Mouse (Mus musculus) erythroblast, embryonic 14.5 days (primary cell): ENCODE measurements around the gene Lkaaear1.

ENCODE experiments used
- GATA1 ChIP-seq: IDR thresholded peaks from 2 replicates; pipeline ENCODE4 v1.6.1; 2012; ENCODE audit warnings: low read length, inconsistent platforms, mixed read lengths
- TAL1 ChIP-seq: IDR thresholded peaks from 3 replicates; pipeline ENCODE4 v1.6.1; 2012; ENCODE audit warnings: low read length, inconsistent platforms, mixed read lengths

- no peak for TF ChIP-seq GATA1
- TF ChIP-seq TAL1: no peak
Observed at GRCm38 (mm10) chr2:181691571-181691970, 6.7 kb downstream of the Lkaaear1 start.
